Mouse (Mus musculus) pancreas, adult 10 weeks (tissue): ENCODE measurements around the gene Hspa5. TPM values are rescaled to one million over a fixed set of nuclear protein-coding genes. Genes with fewer than 3 reads are reported as not detected.

Experiments
- polyA plus RNA-seq: library from polyadenylated mRNA; stranded (reverse); fragments of 350-450 nt; fragmentation: Illumina TruSeq; extraction: RNeasy Lipid Tissue Mini Kit (QIAGEN cat#74804); gene quantifications from one replicate; pipeline ENCODE4 v1.2.3, GENCODE M21; 2015; ENCODE audit warnings: low read depth, low replicate concordance; ENCODE audit not compliant: insufficient read depth

The Hspa5 gene
- 260 TPM for polyA plus RNA-seq

GRCm38 (mm10) chr2:34771368-34772226 is at the start of gene Hspa5:
Gene Hspa5 (plus strand): TSS chr2:34771970.

GRCm38 (mm10) chr2:34754551-34755358 is 17.0 kb upstream of the Hspa5 start, which contains the start of gene Gapvd1:
Gene Gapvd1 (minus strand): TSS chr2:34755232.

DNA sequence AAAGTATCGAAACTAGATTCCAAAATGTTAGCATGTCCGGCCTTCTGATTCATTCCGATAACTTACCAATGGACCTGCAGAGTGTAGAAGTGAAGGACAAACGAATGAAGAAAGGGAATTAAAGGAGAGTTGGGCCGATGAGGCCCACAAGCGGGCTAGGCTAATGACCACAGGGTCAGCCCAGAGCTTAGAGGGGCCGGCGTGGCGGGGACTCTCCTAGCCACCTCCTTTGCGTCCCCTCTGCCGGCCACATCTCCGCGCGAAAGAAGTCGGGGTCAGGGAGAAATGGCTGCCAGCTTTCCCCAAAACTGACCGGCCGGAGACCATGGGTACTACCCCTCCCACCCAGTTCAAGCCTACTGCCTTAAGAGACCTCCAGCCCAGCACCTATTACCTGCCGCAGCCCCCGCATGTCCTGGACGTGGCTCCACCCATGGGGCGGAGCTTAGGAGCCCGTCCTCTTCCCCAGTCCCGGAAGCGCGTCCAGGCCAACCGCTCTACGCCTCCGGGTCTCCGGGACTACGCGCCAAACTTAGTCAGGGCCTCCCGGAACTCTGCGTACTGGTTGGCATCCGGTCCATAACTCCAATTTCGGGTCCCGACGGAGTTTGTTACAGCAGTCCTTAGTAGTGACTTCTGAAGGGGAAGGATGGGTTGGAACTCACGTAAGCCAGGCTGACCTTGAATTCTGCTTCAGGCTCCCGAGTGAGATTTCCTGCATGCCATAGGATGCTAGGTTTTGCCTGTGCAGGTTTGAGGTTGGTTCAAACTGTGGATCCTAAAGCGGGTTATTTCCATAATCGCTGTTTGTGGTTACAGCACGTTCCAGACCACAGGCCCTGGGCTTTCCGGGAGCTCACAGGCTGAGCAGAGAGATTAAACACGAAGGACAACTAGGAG is 27.8 kb downstream of the Hspa5 start, which contains the start of gene Rabepk:
TSS of gene Rabepk (minus strand) at position 556 of the 900 bp plus-strand sequence.

GRCm38 (mm10) chr2:34825827-34826459 is 54.2 kb downstream of the Hspa5 start, which contains the start of gene Fbxw2:
Gene Fbxw2 (minus strand): TSS chr2:34826311.

Other genes with a start within 250 kb of the Hspa5 start
- 13.4 TPM for gene Gapvd1, start 16.7 kb upstream of the Hspa5 start, polyA plus RNA-seq
- gene Rabepk, start 27.9 kb downstream of the Hspa5 start, polyA plus RNA-seq, result 2.5 TPM
- 16.5 TPM for gene Fbxw2, start 54.3 kb downstream of the Hspa5 start, polyA plus RNA-seq
- not detected for gene Gm34653, start 61.0 kb downstream of the Hspa5 start, polyA plus RNA-seq
- gene Cutal, start 102.4 kb downstream of the Hspa5 start, polyA plus RNA-seq, result 4.3 TPM
- gene Psmd5, start 103.0 kb downstream of the Hspa5 start, polyA plus RNA-seq, result 7.3 TPM
- gene Phf19, start 142.1 kb downstream of the Hspa5 start, polyA plus RNA-seq, result 0.44 TPM
- gene Traf1, start 189.8 kb downstream of the Hspa5 start, polyA plus RNA-seq, result 3.5 TPM